Mouse (Mus musculus): ENCODE data around the gene Rtl10. TPM values are rescaled to one million over a fixed set of nuclear protein-coding genes. Genes with fewer than 3 reads are reported as not detected.
A peak's percentile ranks its signal among the peaks of the same experiment; 100 is the strongest.

Gene Rtl10
- polyA plus RNA-seq (2021): 9.1 TPM

DNA sequence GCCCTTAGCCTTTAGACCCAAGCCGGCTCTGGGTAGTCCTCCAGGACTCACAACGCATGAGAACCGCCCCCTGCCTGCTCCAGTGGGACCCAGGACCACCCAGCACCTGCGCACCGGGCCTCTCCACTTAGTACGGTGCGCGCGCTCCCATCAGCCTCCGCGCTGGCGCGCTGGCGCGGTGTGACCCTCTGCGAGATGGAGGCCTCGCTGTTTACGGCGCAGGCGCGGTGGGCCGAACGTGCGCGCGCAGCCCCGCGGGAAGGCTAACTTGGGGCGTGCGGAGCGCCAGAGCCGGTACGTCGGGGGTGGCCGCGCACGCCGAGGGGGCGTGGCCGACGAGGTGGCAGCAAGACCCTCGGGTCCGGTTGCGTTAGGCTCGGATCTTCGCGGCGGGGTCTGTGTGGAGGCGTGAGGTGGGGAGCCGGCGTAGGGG is at the start of gene Rtl10, which contains the start of gene Gnb1l:
Gene Rtl10, plus strand, starts transcription at position 344 of the 433 bp plus-strand sequence.
Gene Gnb1l, plus strand, starts transcription at position 156 of the 433 bp plus-strand sequence.
- no peak for DNase-seq (ENCODE audit: low read depth, low spot score)
- no peaks in the 10 kb centered on the region for H3K27me3 ChIP-seq
- ChIA-PET CTCF (interaction anchor here (1.3 kb wide), 1 partner anchor 55 kb away, joined by 3 read pairs; no protein-coding TSS in a partner anchor), POLR2A (interaction anchor here (1.0 to 1.1 kb wide), 2 partner anchors 16 to 19 kb away, joined by 3 read pairs; no protein-coding TSS in a partner anchor)
- no peak for TF ChIP-seq CTCF (IDR thresholded peaks at IDR 0.05)
- ATAC-seq: peak; percentile 93
- in situ Hi-C loops (cut with MboI; ENCODE audit: low pct_unique_long_range_greater_than_20kb): loop anchor here (5.0 kb wide), 1 partner anchor 46 kb away; no protein-coding TSS in a partner anchor

DNA sequence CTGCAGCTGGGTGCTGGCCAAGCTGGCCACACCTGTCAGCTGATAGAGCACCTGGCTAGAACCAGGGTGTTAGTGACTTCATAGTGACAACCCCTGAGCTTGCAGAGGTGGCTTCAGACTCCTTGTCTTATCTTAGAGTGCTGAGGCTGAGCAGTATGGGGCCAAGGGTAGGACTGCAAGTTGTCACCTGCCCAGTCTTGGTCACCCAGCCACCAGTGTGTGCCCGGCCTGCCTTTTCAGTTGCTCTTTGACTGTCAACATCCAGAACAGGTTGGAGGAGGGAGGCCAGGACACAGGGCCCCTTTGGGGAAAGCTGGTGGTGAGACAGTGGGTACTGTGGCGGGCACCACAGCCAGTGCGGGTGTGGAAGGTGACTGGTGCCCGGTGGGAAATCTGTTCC is 49.7 kb upstream of the Rtl10 start:
- TF ChIP-seq CTCF (IDR thresholded peaks at IDR 0.05): no peak
- ChIA-PET POLR2A (no interaction called here), CTCF (interaction anchor here (1.3 to 1.7 kb wide), 3 partner anchors 22 to 229 kb away, joined by 4 to 8 read pairs (median 5); no protein-coding TSS in a partner anchor)
- in situ Hi-C loops (cut with MboI; ENCODE audit: low pct_unique_long_range_greater_than_20kb): no loop called here
- ATAC-seq (no peak), DNase-seq (ENCODE audit: low read depth, low spot score) (no peak)
- H3K27me3 ChIP-seq: no peaks in the 10 kb centered on the region

DNA sequence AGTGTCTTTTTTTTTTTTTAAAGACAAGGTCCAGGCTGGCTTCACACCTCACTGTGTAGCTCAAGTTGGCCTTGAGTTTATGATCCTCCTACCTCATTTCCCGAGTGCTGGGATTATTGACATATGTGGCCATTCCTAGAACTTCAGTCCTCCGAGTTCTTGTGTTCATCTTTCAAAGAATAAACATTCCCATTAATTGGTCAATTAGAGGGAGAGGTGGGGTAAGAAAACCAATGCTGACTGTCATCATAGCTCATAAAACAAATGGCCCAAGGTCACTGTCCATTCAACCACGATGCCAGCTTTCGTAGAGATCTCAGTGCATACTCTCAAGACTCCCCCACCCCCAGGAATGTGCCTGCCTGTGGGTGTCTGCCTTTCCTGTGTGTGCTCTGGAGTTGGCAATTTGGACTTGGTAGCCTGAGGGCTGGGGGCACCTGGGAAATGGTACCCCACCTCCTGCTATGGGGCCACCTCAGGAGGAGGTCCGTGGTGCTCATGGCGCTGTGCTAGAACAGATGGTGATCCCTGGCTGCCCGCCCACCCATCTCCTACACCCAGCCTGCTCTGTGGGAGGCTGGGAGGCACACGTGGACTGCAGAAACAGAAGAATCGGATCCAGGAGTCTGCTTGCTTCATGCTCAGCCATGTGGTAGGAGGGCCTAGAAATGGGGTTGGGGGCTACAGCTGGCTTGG is 47.1 kb upstream of the Rtl10 start:
- ChIA-PET POLR2A (interaction anchor here (1.7 kb wide), 1 partner anchor 52 kb away, joined by 3 read pairs; no protein-coding TSS in a partner anchor), CTCF (interaction anchor here (0.9 to 2.4 kb wide), 6 partner anchors 8 to 166 kb away, joined by 3 to 7 read pairs (median 5); no protein-coding TSS in a partner anchor)
- ATAC-seq (peak; percentile 87), DNase-seq (ENCODE audit: low read depth, low spot score) (peak; percentile 88)
- no peak for TF ChIP-seq CTCF (IDR thresholded peaks at IDR 0.05)
- in situ Hi-C loops (cut with MboI; ENCODE audit: low pct_unique_long_range_greater_than_20kb): loop anchor here (5.0 kb wide), 1 partner anchor 46 kb away; the partner anchor contains the start of genes Gnb1l and Rtl10
- no peaks in the 10 kb centered on the region for H3K27me3 ChIP-seq

DNA sequence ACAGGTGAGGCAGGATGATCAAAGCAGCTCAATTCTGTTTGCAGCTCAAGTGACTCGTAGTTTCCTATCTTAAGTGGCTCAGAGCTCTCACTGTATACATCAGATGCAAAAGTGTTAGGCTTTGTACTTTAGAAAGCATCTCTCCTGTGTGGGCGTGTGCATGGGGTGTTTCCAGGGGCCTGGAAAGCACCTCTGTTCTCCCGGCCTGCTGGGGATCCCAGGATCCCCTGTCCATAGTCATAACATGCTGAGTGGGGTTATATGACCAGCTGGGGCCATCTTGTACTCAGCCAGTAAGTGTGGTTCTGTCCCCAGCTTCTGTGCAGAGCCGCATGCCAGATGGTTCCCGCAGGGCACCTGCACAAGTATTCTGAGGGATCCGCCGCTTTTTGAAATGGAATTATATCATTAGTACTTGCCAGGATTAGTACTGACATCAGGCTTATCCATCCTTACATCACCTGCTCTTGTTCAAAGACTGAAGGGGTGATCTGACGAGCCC is 46.3 kb upstream of the Rtl10 start:
- DNase-seq (ENCODE audit: low read depth, low spot score): no peak
- POLR2A ChIA-PET: no interaction called here
- no peak for TF ChIP-seq CTCF (IDR thresholded peaks at IDR 0.05)
- CTCF ChIA-PET: interaction anchor here (1.2 to 2.4 kb wide), 3 partner anchors 9 to 113 kb away, joined by 3 to 7 read pairs (median 6); no protein-coding TSS in a partner anchor
- H3K27me3 ChIP-seq: no peaks in the 10 kb centered on the region
- no peak for ATAC-seq
- in situ Hi-C loops (cut with MboI; ENCODE audit: low pct_unique_long_range_greater_than_20kb): loop anchor here (5.0 kb wide), 1 partner anchor 45 kb away; the partner anchor contains the start of genes Gnb1l and Rtl10

DNA sequence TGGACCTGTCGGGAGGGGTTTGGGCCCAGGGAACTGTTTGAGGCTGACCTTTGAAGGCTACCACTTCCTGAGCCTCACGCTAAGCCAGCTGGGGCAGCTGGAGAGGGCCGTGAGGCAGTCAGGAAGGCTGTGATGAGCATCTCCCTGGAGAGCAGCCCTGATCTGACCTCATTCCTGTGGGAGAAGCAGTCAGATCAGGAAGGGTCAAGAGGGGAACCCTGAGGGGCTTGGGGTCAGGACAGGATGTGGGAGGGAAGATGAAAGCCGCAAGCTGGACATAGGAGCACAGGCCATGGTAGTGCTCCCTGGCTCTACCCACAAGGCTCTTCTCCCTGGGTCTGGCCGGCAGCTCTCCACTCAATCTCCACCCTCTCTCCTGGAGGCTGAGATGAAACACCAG is 44.9 kb upstream of the Rtl10 start:
- in situ Hi-C loops (cut with MboI; ENCODE audit: low pct_unique_long_range_greater_than_20kb): loop anchor here (5.0 kb wide), 1 partner anchor 43 kb away; the partner anchor contains the start of genes Gnb1l and Rtl10
- DNase-seq (ENCODE audit: low read depth, low spot score): no peak
- CTCF ChIA-PET: interaction anchor here (1.2 kb wide), 1 partner anchor 10 kb away, joined by 3 read pairs; no protein-coding TSS in a partner anchor
- POLR2A ChIA-PET: no interaction called here
- no peak for TF ChIP-seq CTCF (IDR thresholded peaks at IDR 0.05)
- no peaks in the 10 kb centered on the region for H3K27me3 ChIP-seq
- ATAC-seq: no peak

DNA sequence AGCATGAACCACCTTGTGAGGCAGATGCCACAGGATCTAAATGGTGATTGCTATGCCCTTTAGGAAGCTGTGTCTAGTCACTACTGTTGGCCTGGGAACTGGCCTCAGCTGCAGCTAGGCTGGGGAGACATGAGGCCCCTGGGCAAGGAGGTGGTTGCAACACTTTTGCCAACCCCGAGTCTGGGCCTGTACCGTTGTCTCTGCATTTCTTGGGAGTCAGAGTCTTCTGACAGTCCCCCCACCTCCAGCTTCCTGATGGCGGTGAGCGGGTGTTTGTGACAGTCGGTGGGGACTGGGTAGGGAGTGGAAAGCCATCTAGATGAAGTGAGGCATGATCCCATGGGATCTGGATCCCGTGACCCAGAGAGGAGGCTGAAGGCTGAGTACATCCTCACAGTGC is 43.3 kb upstream of the Rtl10 start:
- DNase-seq (ENCODE audit: low read depth, low spot score): no peak
- ChIA-PET CTCF (interaction anchor here (0.9 kb wide), 1 partner anchor 12 kb away, joined by 5 read pairs; no protein-coding TSS in a partner anchor), POLR2A (interaction anchor here (1.3 kb wide), 1 partner anchor 19 kb away, joined by 5 read pairs; no protein-coding TSS in a partner anchor)
- H3K27me3 ChIP-seq: no peaks in the 10 kb centered on the region
- ATAC-seq: no peak
- no peak for TF ChIP-seq CTCF (IDR thresholded peaks at IDR 0.05)
- in situ Hi-C loops (cut with MboI; ENCODE audit: low pct_unique_long_range_greater_than_20kb): no loop called here

DNA sequence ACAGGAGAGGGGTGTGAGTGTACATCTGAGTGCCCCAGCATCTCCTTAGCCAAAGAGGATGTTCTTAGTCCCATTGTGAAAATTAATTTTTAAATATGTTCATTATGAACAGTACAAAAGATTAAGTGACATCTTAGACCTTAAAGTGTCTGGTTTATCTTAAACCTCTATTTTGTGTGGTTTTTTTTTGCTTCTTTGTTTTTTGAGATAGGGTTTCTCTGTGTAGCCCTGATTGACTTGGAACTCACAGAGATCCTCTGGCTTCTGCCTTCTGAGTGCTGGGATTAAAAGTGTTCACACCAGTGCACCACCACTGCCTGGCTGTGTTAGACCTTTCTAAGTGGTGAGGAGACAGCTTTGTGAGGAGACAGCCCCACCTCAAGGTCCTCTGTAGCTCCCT is 40.0 kb upstream of the Rtl10 start:
- in situ Hi-C loops (cut with MboI; ENCODE audit: low pct_unique_long_range_greater_than_20kb): no loop called here
- no peak for TF ChIP-seq CTCF (IDR thresholded peaks at IDR 0.05)
- DNase-seq (ENCODE audit: low read depth, low spot score) (no peak), ATAC-seq (no peak)
- POLR2A ChIA-PET: interaction anchor here (2.5 kb wide), 1 partner anchor 13 kb away, joined by 14 read pairs; no protein-coding TSS in a partner anchor
- no peaks in the 10 kb centered on the region for H3K27me3 ChIP-seq
- CTCF ChIA-PET: interaction anchor here (1.4 kb wide), 1 partner anchor 15 kb away, joined by 3 read pairs; no protein-coding TSS in a partner anchor

DNA sequence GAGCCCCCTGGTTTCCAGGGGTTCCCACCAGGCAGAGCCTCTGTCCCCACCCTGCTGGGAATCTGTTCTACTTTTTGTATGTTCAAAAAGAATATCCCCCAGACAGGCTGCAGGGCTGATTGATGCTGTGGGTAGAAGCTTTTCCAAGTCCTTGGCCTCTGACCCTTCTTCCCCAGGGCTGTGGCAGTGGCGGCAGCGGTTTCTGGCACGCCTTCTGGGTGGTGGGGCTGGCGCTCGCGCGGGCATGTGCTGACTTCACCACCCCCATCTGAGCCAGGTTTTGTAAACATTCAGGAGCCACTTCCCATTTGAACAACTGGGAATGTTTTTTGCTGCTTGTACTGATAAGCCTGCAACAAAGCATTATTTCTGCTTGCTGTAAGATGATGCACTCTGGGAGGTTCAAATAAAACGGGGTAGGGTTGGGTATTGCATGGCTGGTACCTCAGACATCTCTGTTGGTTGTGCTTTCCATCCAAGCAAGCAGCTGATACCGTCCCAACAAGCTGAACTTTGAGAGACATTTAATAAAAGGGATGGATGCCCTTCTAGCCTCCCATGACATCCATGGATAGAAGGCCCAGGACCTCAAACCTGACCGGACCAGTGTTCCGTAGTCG is 39.3 kb upstream of the Rtl10 start:
- H3K27me3 ChIP-seq: no peaks in the 10 kb centered on the region
- in situ Hi-C loops (cut with MboI; ENCODE audit: low pct_unique_long_range_greater_than_20kb): no loop called here
- CTCF ChIA-PET: interaction anchor here (1.4 kb wide), 1 partner anchor 16 kb away, joined by 3 read pairs; no protein-coding TSS in a partner anchor
- no peak for TF ChIP-seq CTCF (IDR thresholded peaks at IDR 0.05)
- POLR2A ChIA-PET: interaction anchor here (1.5 to 2.5 kb wide), 2 partner anchors 13 to 16 kb away, joined by 3 to 14 read pairs; no protein-coding TSS in a partner anchor
- DNase-seq (ENCODE audit: low read depth, low spot score) (no peak), ATAC-seq (no peak)

DNA sequence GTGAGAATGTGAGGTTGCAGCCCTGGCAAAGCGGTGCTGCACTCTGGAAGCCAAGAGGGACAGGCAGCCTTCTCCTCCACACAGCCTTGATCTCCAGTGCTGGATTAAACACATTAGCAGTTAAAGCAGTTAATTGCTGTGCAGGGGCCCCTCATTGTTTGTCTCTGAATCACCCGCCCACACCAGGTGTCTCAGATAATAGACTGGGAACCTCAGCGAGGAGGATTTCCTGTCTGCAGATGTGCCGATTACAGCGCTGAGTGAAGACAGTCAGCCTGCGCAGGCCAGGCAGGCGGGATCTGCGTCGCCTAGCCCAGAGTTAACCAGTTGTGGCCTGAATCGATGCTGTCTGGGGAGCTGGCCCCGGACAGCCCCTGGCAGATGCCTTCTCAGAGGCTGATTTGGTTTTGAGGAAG is 38.7 kb upstream of the Rtl10 start:
- ATAC-seq (peak; percentile 44), DNase-seq (ENCODE audit: low read depth, low spot score) (no peak)
- in situ Hi-C loops (cut with MboI; ENCODE audit: low pct_unique_long_range_greater_than_20kb): no loop called here
- H3K27me3 ChIP-seq: no peaks in the 10 kb centered on the region
- no peak for TF ChIP-seq CTCF (IDR thresholded peaks at IDR 0.05)
- ChIA-PET POLR2A (interaction anchor here (1.5 to 2.5 kb wide), 2 partner anchors 12 to 16 kb away, joined by 3 to 14 read pairs; no protein-coding TSS in a partner anchor), CTCF (interaction anchor here (2.1 kb wide), 1 partner anchor 9 kb away, joined by 7 read pairs; no protein-coding TSS in a partner anchor)

DNA sequence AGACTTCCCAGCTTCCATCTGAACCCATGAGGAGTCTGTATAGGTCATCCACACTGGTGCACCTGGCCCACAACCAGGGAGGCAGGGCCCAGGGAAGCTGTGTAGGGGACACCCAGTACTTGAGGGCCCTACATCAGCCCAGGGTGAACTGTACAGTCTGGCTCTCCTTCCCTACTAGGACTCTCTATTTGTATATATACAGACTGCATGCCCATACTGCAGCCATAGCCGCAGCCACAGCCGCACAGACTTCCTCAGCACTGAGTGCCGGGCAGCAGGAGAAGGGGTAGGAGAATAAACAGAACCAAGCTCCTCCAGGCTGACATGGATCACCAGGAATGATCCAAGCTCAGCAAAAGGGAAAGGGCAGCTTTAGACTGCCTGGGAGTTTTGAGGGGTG is 37.9 kb upstream of the Rtl10 start:
- DNase-seq (ENCODE audit: low read depth, low spot score) (no peak), ATAC-seq (no peak)
- in situ Hi-C loops (cut with MboI; ENCODE audit: low pct_unique_long_range_greater_than_20kb): no loop called here
- ChIA-PET POLR2A (interaction anchor here (2.5 kb wide), 1 partner anchor 11 kb away, joined by 14 read pairs; no protein-coding TSS in a partner anchor), CTCF (interaction anchor here (2.1 to 2.3 kb wide), 2 partner anchors 10 to 11 kb away, joined by 7 to 8 read pairs; no protein-coding TSS in a partner anchor)
- no peak for TF ChIP-seq CTCF (IDR thresholded peaks at IDR 0.05)
- H3K27me3 ChIP-seq: no peaks in the 10 kb centered on the region

All from Patski (cell line).